Comparison of ENCODE assay signal across 8 mouse cellular contexts in the genomic region with DNA sequence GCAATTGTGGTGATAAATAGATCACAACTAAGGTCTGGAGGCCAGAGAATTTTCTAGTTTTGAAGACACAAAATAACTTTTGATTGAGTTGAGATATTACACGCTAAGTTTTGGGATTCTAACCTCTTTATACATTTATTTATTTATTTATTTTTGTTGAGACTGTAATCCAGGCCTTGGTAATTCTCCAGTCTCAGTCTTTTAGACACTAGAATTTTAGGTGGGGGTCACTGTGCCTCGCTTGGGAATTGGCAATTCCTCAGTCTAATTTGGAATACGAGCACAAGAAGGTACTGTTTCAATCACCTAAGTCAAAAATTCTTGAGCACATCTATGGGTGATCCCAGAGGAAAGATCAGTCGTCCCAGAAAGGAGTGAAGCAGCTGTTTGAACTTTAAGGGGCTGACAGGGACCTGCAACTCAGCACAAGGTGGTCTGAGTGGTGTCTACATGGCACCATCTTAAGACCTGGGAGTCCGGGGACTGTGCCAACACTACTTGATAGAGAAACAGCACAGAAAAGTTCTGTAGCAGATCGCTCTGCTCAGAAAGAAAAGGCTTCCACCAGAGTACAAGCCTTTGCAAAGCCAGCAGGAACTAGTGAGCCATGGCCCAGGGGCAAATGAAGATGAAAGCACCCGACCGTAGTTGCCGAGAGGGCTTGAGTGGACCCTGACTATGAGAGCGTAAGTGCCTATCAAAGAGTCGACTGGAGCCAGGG. TPM values are rescaled to one million over a fixed set of nuclear protein-coding genes. Genes with fewer than 3 reads are reported as not detected.
DNase-seq lines count a peak whose midpoint lies in the region; ATAC-seq and TF ChIP-seq lines count a peak whose summit lies in the region.

No protein-coding gene starts in this region.

- peak; percentile 63 for ATAC-seq in erythroid progenitor cell, adult 5-6 weeks (replicated peaks; ENCODE audit: low FRiP score, poor library complexity, severe bottlenecking)
- ATAC-seq in hindbrain, embryonic 16.5 days = peak; percentile 31
- ATAC-seq in lung, embryonic 14.5 days (ENCODE audit: insufficient read depth) = peak; percentile 56
- ATAC-seq in stomach, embryonic 14.5 days (ENCODE audit: insufficient number of reproducible peaks, insufficient read depth, low FRiP score, low read depth) = peak; percentile 31; the same call in 1 of the 2 replicates

- H3K9ac ChIP-seq in hindbrain, embryonic 16.5 days (ENCODE audit: low read depth, low read length) = peak overlapping the region; percentile 75
- H3K9ac ChIP-seq in lung, embryonic 14.5 days = peak overlapping the region; percentile 69
- H3K9ac ChIP-seq in stomach, embryonic 14.5 days (replicated peaks; ENCODE audit: low read depth, low read length) = peak overlapping the region; percentile 37

- 38% methylated on average over 11 of the region's 11 CpGs for whole genome bisulfite sequencing in hindbrain, embryonic 16.5 days
- WGBS in lung, embryonic 14.5 days = 34% methylated on average over 11 of the region's 11 CpGs
- WGBS in stomach, embryonic 14.5 days = 37% methylated on average over 11 of the region's 11 CpGs

- H3K36me3 ChIP-seq in hindbrain, embryonic 16.5 days (ENCODE audit: control insufficient read depth, insufficient read depth, low read length) = peaks cover 4% of the 10 kb centered on the region; the same call in 1 of the 2 replicates
- peaks cover 13% of the 10 kb centered on the region for H3K36me3 ChIP-seq in lung, embryonic 14.5 days (ENCODE audit: insufficient read depth)
- H3K36me3 ChIP-seq in stomach, embryonic 14.5 days (ENCODE audit: control insufficient read depth, insufficient read depth, low read length) = peaks cover 7% of the 10 kb centered on the region

- H3K4me2 ChIP-seq in hindbrain, embryonic 16.5 days (ENCODE audit: low read length) = peak overlapping the region; percentile 89
- peak overlapping the region; percentile 79 for H3K4me2 ChIP-seq in lung, embryonic 14.5 days
- H3K4me2 ChIP-seq in stomach, embryonic 14.5 days (replicated peaks; ENCODE audit: low read depth, low read length) = peak overlapping the region; percentile 94

- no peaks in the 10 kb centered on the region for H3K27me3 ChIP-seq in hindbrain, embryonic 16.5 days (replicated peaks; ENCODE audit: control insufficient read depth, insufficient read depth, low read length)
- H3K27me3 ChIP-seq in lung, embryonic 14.5 days (ENCODE audit: insufficient read depth, low read length) = no peaks in the 10 kb centered on the region
- no peaks in the 10 kb centered on the region for H3K27me3 ChIP-seq in stomach, embryonic 14.5 days (ENCODE audit: control insufficient read depth, insufficient read depth, low read length)

- peak; percentile 20 for DNase-seq in layer of hippocampus, adult 11-12 months (ENCODE audit: low spot score)
- DNase-seq in layer of hippocampus, adult 9-11 months = no peak
- DNase-seq in brain, adult 2 months (ENCODE audit: low read depth, low spot score) = peak; percentile 22
- no peak for DNase-seq in lung, embryonic 14.5 days
- DNase-seq in retina, postnatal 1 day = no peak

- H3K27ac ChIP-seq in hindbrain, embryonic 16.5 days (ENCODE audit: low read depth, low read length) = peak overlapping the region; percentile 51
- H3K27ac ChIP-seq in lung, embryonic 14.5 days (ENCODE audit: low read depth) = peak overlapping the region; percentile 68
- H3K27ac ChIP-seq in stomach, embryonic 14.5 days (ENCODE audit: low read length) = peak overlapping the region; percentile 53; the same call in 1 of the 2 replicates

- no peak for TF ChIP-seq CTCF in lung, embryonic 14.5 days (IDR thresholded peaks at IDR 0.05; ENCODE audit: low read depth)

- no peaks in the 10 kb centered on the region for H3K9me3 ChIP-seq in hindbrain, embryonic 16.5 days (ENCODE audit: control insufficient read depth, low read length)
- H3K9me3 ChIP-seq in lung, embryonic 14.5 days (ENCODE audit: low read depth, low read length) = no peaks in the 10 kb centered on the region
- no peaks in the 10 kb centered on the region for H3K9me3 ChIP-seq in stomach, embryonic 14.5 days (ENCODE audit: control insufficient read depth, low read depth, low read length)

- H3K4me3 ChIP-seq in hindbrain, embryonic 16.5 days (ENCODE audit: low read length) = peak overlapping the region; percentile 80
- H3K4me3 ChIP-seq in lung, embryonic 14.5 days (ENCODE audit: low read depth, low read length) = peak overlapping the region; percentile 75
- peak overlapping the region; percentile 67 for H3K4me3 ChIP-seq in stomach, embryonic 14.5 days (ENCODE audit: low read depth, low read length)

- peaks cover 13% of the 10 kb centered on the region for H3K4me1 ChIP-seq in hindbrain, embryonic 16.5 days (ENCODE audit: control insufficient read depth, insufficient read depth, low read depth, low read length)
- peaks cover 7% of the 10 kb centered on the region for H3K4me1 ChIP-seq in lung, embryonic 14.5 days (ENCODE audit: insufficient read depth)
- H3K4me1 ChIP-seq in stomach, embryonic 14.5 days (ENCODE audit: control insufficient read depth, insufficient read depth, low read length) = peaks cover 6% of the 10 kb centered on the region; the same call in 1 of the 2 replicates

RNA-seq across cellular contexts. Expression of a gene that starts 0.8 kb away (rescaled TPM):
- total RNA-seq in erythroid progenitor cell, adult 5-6 weeks (2015; ENCODE audit: low replicate concordance) = 4.2 and 8.6 TPM in 2 replicates
- 3.1 and 5.6 TPM in 2 replicates for total RNA-seq in erythroid progenitor cell, adult 5-6 weeks (2017; ENCODE audit: low replicate concordance)
- 20.1 and 20.8 TPM in 2 replicates for polyA plus RNA-seq in hindbrain, embryonic 16.5 days (2015; fragmentation: Nextera tagmentation; extraction: Ambion mirVana)
- polyA plus RNA-seq in lung, embryonic 14.5 days (2014; fragmentation: Nextera tagmentation; extraction: Ambion mirVana) = 27.0 and 30.0 TPM in 2 replicates
- 20.5 and 21.0 TPM in 2 replicates for polyA plus RNA-seq in stomach, embryonic 14.5 days (2014; fragmentation: Nextera tagmentation; extraction: Ambion mirVana)

RNA-seq across cellular contexts. Expression of a gene that starts 18.3 kb away (rescaled TPM):
- not detected in 2 replicates for total RNA-seq in erythroid progenitor cell, adult 5-6 weeks (2015; ENCODE audit: low replicate concordance)
- not detected in 2 replicates for total RNA-seq in erythroid progenitor cell, adult 5-6 weeks (2017; ENCODE audit: low replicate concordance)
- polyA plus RNA-seq in hindbrain, embryonic 16.5 days (2015; fragmentation: Nextera tagmentation; extraction: Ambion mirVana) = 0.65 and 0.76 TPM in 2 replicates
- 0.97 and 1.0 TPM in 2 replicates for polyA plus RNA-seq in lung, embryonic 14.5 days (2014; fragmentation: Nextera tagmentation; extraction: Ambion mirVana)
- polyA plus RNA-seq in stomach, embryonic 14.5 days (2014; fragmentation: Nextera tagmentation; extraction: Ambion mirVana) = 0.34 and 0.46 TPM in 2 replicates

Comparison
In these comparisons a context has a peak if more than half of its experiments do, and no peak if none do; other contexts are left out.
1. DNase-seq: peak in layer of hippocampus, adult 11-12 months (single experiment) and brain, adult 2 months (single experiment); none in layer of hippocampus, adult 9-11 months (single experiment), lung, embryonic 14.5 days (single experiment) and retina, postnatal 1 day (single experiment).
2. Peak in every context shown above with its lines, with median percentiles within 50 percentile points of each other: ATAC-seq, H3K27ac ChIP-seq, H3K4me2 ChIP-seq, H3K4me3 ChIP-seq and H3K9ac ChIP-seq.